Mouse (Mus musculus): ENCODE measurements around the gene Crybg3.
A peak's percentile ranks its signal among the peaks of the same experiment; 100 is the strongest.

Gene Crybg3

GRCm38 (mm10) chr16:59600311-59601251 is at the start of gene Crybg3:
TSS of gene Crybg3 (minus strand) at chr16:59600979.
- DNase-seq (ENCODE audit: low spot score): peak; percentile 48

- no peak for DNase-seq (ENCODE audit: low spot score)
Measured at GRCm38 (mm10) chr16:59643766-59644165, 43.0 kb upstream of the Crybg3 start.

- DNase-seq (ENCODE audit: low spot score): no peak
Measured at GRCm38 (mm10) chr16:59639985-59640384, 39.2 kb upstream of the Crybg3 start.

GRCm38 (mm10) chr16:59639102-59639691 is 38.4 kb upstream of the Crybg3 start, which contains the start of gene Arl6:
TSS of gene Arl6 (minus strand) at chr16:59639391.
- DNase-seq (ENCODE audit: low spot score): peak; percentile 95

GRCm38 (mm10) chr16:59634598-59634997 is 33.8 kb upstream of the Crybg3 start:
- no peak for DNase-seq (ENCODE audit: low spot score)

GRCm38 (mm10) chr16:59621554-59621953 is 20.8 kb upstream of the Crybg3 start:
- DNase-seq (ENCODE audit: low spot score): no peak

- DNase-seq (ENCODE audit: low spot score): peak; percentile 55
Measured at GRCm38 (mm10) chr16:59617167-59617566, 16.4 kb upstream of the Crybg3 start.

GRCm38 (mm10) chr16:59615675-59616074 is 14.9 kb upstream of the Crybg3 start:
- DNase-seq (ENCODE audit: low spot score): no peak

- DNase-seq (ENCODE audit: low spot score): no peak
Measured at GRCm38 (mm10) chr16:59610750-59611149, 10.0 kb upstream of the Crybg3 start.

GRCm38 (mm10) chr16:59604078-59604781 is 3.5 kb upstream of the Crybg3 start:
- no peak for DNase-seq (ENCODE audit: low spot score)

GRCm38 (mm10) chr16:59599411-59600265 is 1.1 kb downstream of the Crybg3 start:
- no peak for DNase-seq (ENCODE audit: low spot score)

GRCm38 (mm10) chr16:59598997-59599396 is 1.8 kb downstream of the Crybg3 start:
- no peak for DNase-seq (ENCODE audit: low spot score)

GRCm38 (mm10) chr16:59597256-59597655 is 3.5 kb downstream of the Crybg3 start:
- DNase-seq (ENCODE audit: low spot score): no peak

- DNase-seq (ENCODE audit: low spot score): no peak
Measured at GRCm38 (mm10) chr16:59594714-59595113, 6.1 kb downstream of the Crybg3 start.

- no peak for DNase-seq (ENCODE audit: low spot score)
Measured at GRCm38 (mm10) chr16:59590790-59591189, 10.0 kb downstream of the Crybg3 start.

GRCm38 (mm10) chr16:59588351-59589025 is 12.3 kb downstream of the Crybg3 start:
- no peak for DNase-seq (ENCODE audit: low spot score)

- no peak for DNase-seq (ENCODE audit: low spot score)
Measured at GRCm38 (mm10) chr16:59587816-59588215, 13.0 kb downstream of the Crybg3 start.

GRCm38 (mm10) chr16:59586911-59587310 is 13.9 kb downstream of the Crybg3 start:
- no peak for DNase-seq (ENCODE audit: low spot score)

GRCm38 (mm10) chr16:59586276-59586675 is 14.5 kb downstream of the Crybg3 start:
- DNase-seq (ENCODE audit: low spot score): no peak

- DNase-seq (ENCODE audit: low spot score): no peak
Measured at GRCm38 (mm10) chr16:59585706-59586244, 15.0 kb downstream of the Crybg3 start.

- DNase-seq (ENCODE audit: low spot score): no peak
Measured at GRCm38 (mm10) chr16:59583515-59583914, 17.3 kb downstream of the Crybg3 start.
